Mouse (Mus musculus): Measurements from ENCODE around the gene Med13l.

Med13l gene

GRCm38 (mm10) chr5:118688886-118689835, 128.7 kb downstream of the Med13l start:
- CTCF ChIA-PET, result interaction anchor here (0.7 kb wide), 1 partner anchor 99 kb away, joined by 15 read pairs; no protein-coding TSS in a partner anchor

- CTCF ChIA-PET, result interaction anchor here (0.8 kb wide), 1 partner anchor 365 kb away, joined by 3 read pairs; no protein-coding TSS in a partner anchor
Observed at GRCm38 (mm10) chr5:118691025-118691709, 130.7 kb downstream of the Med13l start.

GRCm38 (mm10) chr5:118691710-118692040, 131.2 kb downstream of the Med13l start:
- CTCF ChIA-PET, result no interaction called here

- CTCF ChIA-PET, result no interaction called here
Observed at GRCm38 (mm10) chr5:118693996-118694395, 133.5 kb downstream of the Med13l start.

- CTCF ChIA-PET, result no interaction called here
Observed at GRCm38 (mm10) chr5:118697073-118697472, 136.6 kb downstream of the Med13l start.

- CTCF ChIA-PET, result no interaction called here
Observed at GRCm38 (mm10) chr5:118700978-118701377, 140.5 kb downstream of the Med13l start.

GRCm38 (mm10) chr5:118702674-118703073, 142.2 kb downstream of the Med13l start:
- CTCF ChIA-PET, result interaction anchor here (0.6 kb wide), 2 partner anchors 10 to 550 kb away, joined by 3 to 15 read pairs; no protein-coding TSS in a partner anchor

GRCm38 (mm10) chr5:118704148-118704547, 143.7 kb downstream of the Med13l start:
- CTCF ChIA-PET, result interaction anchor here (0.5 to 1.3 kb wide), 2 partner anchors 59 to 79 kb away, joined by 3 read pairs; no protein-coding TSS in a partner anchor

- CTCF ChIA-PET, result no interaction called here
Observed at GRCm38 (mm10) chr5:118704960-118705359, 144.5 kb downstream of the Med13l start.

GRCm38 (mm10) chr5:118706009-118706408, 145.5 kb downstream of the Med13l start:
- CTCF ChIA-PET, result no interaction called here

GRCm38 (mm10) chr5:118706414-118706813, 145.9 kb downstream of the Med13l start:
- CTCF ChIA-PET, result interaction anchor here (1.0 kb wide), 1 partner anchor 14 kb away, joined by 3 read pairs; no protein-coding TSS in a partner anchor

- CTCF ChIA-PET, result interaction anchor here (1.0 kb wide), 1 partner anchor 13 kb away, joined by 3 read pairs; no protein-coding TSS in a partner anchor
Observed at GRCm38 (mm10) chr5:118707501-118707900, 147.0 kb downstream of the Med13l start.

- CTCF ChIA-PET, result no interaction called here
Observed at GRCm38 (mm10) chr5:118708215-118708949, 147.9 kb downstream of the Med13l start.

- CTCF ChIA-PET, result no interaction called here
Observed at GRCm38 (mm10) chr5:118709847-118710251, 149.4 kb downstream of the Med13l start.

- CTCF ChIA-PET, result no interaction called here
Observed at GRCm38 (mm10) chr5:118715518-118715917, 155.0 kb downstream of the Med13l start.

GRCm38 (mm10) chr5:118716295-118717271, 156.1 kb downstream of the Med13l start:
- CTCF ChIA-PET, result no interaction called here

- CTCF ChIA-PET, result no interaction called here
Observed at GRCm38 (mm10) chr5:118717456-118717855, 157.0 kb downstream of the Med13l start.

- CTCF ChIA-PET, result no interaction called here
Observed at GRCm38 (mm10) chr5:118718070-118718469, 157.6 kb downstream of the Med13l start.

- CTCF ChIA-PET, result interaction anchor here (0.8 kb wide), 1 partner anchor 14 kb away, joined by 3 read pairs; no protein-coding TSS in a partner anchor
Observed at GRCm38 (mm10) chr5:118721416-118721815, 160.9 kb downstream of the Med13l start.

GRCm38 (mm10) chr5:118721848-118722247, 161.4 kb downstream of the Med13l start:
- CTCF ChIA-PET, result no interaction called here

- CTCF ChIA-PET, result no interaction called here
Observed at GRCm38 (mm10) chr5:118722456-118722855, 162.0 kb downstream of the Med13l start.

Data from spleen, embryonic (tissue).